Mouse (Mus musculus) retina, postnatal 7 days (tissue): ENCODE measurements at regions not wholly inside any gene's neighbourhood (a gene's known extent, or its start where the extent isn't known, plus 50 kb on each side); places are given as distances from the start of the nearest gene placed in this dataset.

ENCODE experiments used
- DNase-seq: peaks from one replicate; pipeline ENCODE4 v3.0.0-alpha.2; 2012; ENCODE audit warnings: low read depth, low spot score

- DNase-seq, result no peak
Measured at GRCm38 (mm10) chr4:47724331-47725004, 250.0 kb downstream of the Sec61b start.

- DNase-seq, result no peak
Measured at GRCm38 (mm10) chr4:47725005-47725340, 250.5 kb downstream of the Sec61b start.

GRCm38 (mm10) chr4:47746498-47747190 lies 272.2 kb downstream of the Sec61b start:
- DNase-seq, result no peak

GRCm38 (mm10) chr4:47772230-47772920 lies 272.6 kb upstream of the Nr4a3 start:
- DNase-seq, result no peak

GRCm38 (mm10) chr4:47774664-47775063 lies 270.3 kb upstream of the Nr4a3 start:
- DNase-seq, result no peak

- no peak for DNase-seq
Measured at GRCm38 (mm10) chr4:47781039-47781438, 263.9 kb upstream of the Nr4a3 start.

- DNase-seq, result no peak
Measured at GRCm38 (mm10) chr4:47796977-47797376, 248.0 kb upstream of the Nr4a3 start.

GRCm38 (mm10) chr4:47799165-47799564 lies 245.8 kb upstream of the Nr4a3 start:
- no peak for DNase-seq

- no peak for DNase-seq
Measured at GRCm38 (mm10) chr4:47803111-47803510, 241.8 kb upstream of the Nr4a3 start.

GRCm38 (mm10) chr4:47807877-47808276 lies 237.1 kb upstream of the Nr4a3 start:
- no peak for DNase-seq

GRCm38 (mm10) chr4:47814030-47814429 lies 230.9 kb upstream of the Nr4a3 start:
- no peak for DNase-seq

GRCm38 (mm10) chr4:47818371-47819159 lies 226.4 kb upstream of the Nr4a3 start:
- DNase-seq, result no peak

GRCm38 (mm10) chr4:47820562-47820961 lies 224.4 kb upstream of the Nr4a3 start:
- no peak for DNase-seq

GRCm38 (mm10) chr4:47823299-47823698 lies 221.7 kb upstream of the Nr4a3 start:
- DNase-seq, result no peak

GRCm38 (mm10) chr4:47824083-47824482 lies 220.9 kb upstream of the Nr4a3 start:
- no peak for DNase-seq

- no peak for DNase-seq
Measured at GRCm38 (mm10) chr4:47832905-47833304, 212.0 kb upstream of the Nr4a3 start.

- no peak for DNase-seq
Measured at GRCm38 (mm10) chr4:47838411-47838810, 206.5 kb upstream of the Nr4a3 start.

GRCm38 (mm10) chr4:47842128-47842656 lies 202.8 kb upstream of the Nr4a3 start:
- no peak for DNase-seq

GRCm38 (mm10) chr4:47845239-47845638 lies 199.7 kb upstream of the Nr4a3 start:
- DNase-seq, result no peak

- DNase-seq, result peak; percentile 14
Measured at GRCm38 (mm10) chr4:47846389-47847318, 198.3 kb upstream of the Nr4a3 start.

GRCm38 (mm10) chr4:47861151-47861550 lies 183.8 kb upstream of the Nr4a3 start:
- no peak for DNase-seq
